Mouse (Mus musculus): Measurements from ENCODE around the gene Tekt2.
A peak's percentile ranks its signal among the peaks of the same experiment; 100 is the strongest.

The Tekt2 gene

DNA sequence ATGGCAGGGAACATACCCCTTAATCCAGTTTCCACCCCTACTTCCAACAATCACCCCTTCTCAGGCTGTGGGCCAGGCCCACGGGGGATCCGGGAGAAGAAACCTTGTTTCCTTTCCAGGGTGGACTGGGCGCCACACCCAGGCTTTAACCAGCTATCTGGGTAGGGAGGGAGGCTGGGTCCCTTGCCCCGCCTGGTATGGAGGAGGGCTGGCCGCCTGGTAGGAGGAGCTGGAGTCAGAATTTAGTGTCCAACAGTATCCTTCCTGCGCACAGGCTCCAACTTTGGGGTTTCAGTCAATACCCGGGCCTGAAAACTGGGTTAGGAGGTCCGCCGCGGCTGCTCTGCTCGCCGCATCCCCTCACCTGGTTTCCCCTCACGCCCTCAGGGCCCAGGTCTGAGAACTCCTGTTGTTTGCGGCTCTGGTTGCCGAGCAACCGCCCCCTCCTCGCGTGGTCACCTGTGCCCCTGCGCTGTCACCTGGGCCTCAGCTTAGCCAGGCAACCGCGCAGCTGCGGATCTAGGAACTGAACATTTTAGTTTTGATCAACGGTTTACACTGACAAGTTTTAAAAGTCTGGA, at the start of gene Tekt2:
Gene Tekt2 (minus strand): TSS at position 408 of the 581 bp plus-strand sequence.
- DNase-seq, result peak; percentile 46 to 55

GRCm38 (mm10) chr4:126371497-126371896, 46.0 kb upstream of the Tekt2 start:
- DNase-seq, result peak; percentile 7 to 38

- no peak for DNase-seq
Measured at GRCm38 (mm10) chr4:126360069-126360468, 34.6 kb upstream of the Tekt2 start.

- no peak for DNase-seq
Measured at GRCm38 (mm10) chr4:126343451-126343850, 18.0 kb upstream of the Tekt2 start.

DNA sequence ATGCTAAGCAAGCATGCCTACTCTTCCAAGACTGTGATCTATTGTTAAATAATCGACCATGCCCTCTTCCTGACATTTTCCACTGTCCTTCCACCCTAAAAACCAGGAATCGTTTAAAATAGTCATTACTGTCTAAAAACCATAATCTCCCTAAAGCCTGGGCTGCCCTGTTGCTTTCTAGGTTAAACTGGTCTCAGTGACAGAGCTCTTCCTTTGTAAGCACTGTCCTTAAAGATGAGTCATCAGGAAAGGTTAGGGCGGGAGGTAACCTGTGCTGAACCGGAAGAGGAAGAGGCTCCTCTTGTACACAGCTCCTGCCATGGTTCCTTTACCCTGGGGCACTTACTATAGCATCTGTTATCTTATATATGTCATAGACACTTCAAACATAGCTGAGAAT, 14.0 kb upstream of the Tekt2 start:
- no peak for DNase-seq

DNA sequence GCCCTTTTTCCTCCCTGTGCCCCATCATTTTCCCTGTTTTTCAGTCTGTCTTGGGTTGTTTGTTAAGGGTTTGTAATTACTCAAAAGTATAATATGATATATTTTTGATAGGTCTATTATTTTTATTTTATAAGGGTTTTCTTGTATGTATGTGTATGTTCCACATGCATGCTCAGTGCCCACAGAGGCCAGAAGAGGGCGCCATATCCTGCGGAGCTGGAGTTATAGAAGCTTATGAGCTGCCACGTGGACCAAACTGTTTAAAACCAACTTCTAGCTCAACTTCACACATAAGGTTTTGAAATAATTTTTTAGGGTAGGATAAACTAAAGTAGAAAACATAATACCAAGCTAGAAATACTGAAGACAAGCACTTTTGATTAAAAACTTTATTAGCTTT, 6.9 kb upstream of the Tekt2 start:
- DNase-seq, result no peak

- no peak for DNase-seq
Measured at GRCm38 (mm10) chr4:126331751-126332150, 6.3 kb upstream of the Tekt2 start.

DNA sequence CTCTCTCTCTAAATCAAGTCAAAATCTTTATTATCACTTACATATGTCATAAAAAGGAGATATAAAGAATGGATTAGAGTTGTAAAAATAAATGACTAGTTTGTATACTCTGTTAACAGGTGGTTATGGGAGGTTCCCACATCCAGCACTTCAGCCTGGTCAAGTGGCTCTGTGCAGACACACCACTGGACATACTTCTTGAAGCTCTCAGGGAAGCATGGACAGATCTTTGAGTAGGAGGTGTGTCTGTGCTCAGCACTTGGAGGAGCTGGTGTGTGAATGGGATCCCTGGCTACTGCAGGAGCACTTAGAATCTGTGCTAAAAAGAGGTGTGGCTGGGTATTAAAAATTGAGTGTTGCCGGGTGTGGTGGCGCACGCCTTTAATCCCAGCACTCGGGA, 4.8 kb upstream of the Tekt2 start:
- DNase-seq, result no peak

GRCm38 (mm10) chr4:126326036-126326435, 548 bp upstream of the Tekt2 start:
- DNase-seq, result no peak

DNA sequence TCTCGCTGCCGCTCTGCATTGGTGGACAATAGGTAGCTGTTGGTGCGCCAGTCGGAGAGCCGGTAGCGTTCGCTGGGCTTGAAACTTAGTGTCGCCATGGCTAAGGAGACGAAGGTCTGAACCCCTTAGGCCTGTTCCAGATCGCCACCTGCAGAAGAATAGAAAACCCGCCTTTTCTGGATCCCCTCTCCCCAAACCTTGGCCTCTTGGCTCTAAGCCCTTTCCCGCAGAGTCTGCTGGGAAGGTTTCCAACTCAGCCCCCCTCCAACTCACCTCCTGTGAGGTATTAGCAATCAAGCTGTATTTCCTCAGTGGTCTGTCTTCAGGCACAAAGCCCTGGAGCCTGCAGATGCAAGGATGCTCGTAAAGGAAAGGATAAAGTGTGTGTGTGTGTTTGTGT, 627 bp downstream of the Tekt2 start:
- no peak for DNase-seq

- DNase-seq, result no peak
Measured at GRCm38 (mm10) chr4:126322646-126323045, 2.8 kb downstream of the Tekt2 start.

DNA sequence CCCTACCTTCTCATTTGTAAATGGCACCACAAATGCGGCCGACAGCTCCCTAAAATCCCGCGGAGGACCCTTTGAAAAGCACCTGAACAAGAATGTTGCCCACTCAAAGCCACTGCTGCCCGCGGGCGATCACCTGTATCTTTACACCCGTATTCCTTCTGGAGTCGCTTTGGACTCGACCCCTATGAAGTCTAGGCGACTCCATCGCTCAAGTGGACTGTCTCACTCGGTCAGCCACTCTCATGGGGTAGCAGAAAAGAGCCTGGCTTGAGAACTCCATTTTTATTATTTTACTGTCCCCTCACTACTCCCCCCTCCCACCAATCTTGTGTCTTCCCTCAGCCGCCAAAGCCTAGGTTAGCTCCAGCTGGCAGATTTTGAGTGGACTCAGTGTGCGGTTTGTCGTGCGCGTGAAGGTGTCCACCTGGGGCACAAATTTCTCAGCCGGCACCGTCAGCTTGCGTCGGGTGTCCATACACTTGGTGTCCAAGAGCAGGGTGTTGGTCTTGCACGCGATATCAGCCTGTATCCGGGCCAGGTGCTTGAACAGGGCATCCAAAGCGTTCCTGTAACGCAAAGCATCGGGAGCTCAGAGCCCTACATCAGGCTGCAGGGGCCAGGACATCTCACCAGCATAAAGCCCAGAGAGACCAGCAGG, 3.5 kb downstream of the Tekt2 start:
- DNase-seq, result no peak

DNA sequence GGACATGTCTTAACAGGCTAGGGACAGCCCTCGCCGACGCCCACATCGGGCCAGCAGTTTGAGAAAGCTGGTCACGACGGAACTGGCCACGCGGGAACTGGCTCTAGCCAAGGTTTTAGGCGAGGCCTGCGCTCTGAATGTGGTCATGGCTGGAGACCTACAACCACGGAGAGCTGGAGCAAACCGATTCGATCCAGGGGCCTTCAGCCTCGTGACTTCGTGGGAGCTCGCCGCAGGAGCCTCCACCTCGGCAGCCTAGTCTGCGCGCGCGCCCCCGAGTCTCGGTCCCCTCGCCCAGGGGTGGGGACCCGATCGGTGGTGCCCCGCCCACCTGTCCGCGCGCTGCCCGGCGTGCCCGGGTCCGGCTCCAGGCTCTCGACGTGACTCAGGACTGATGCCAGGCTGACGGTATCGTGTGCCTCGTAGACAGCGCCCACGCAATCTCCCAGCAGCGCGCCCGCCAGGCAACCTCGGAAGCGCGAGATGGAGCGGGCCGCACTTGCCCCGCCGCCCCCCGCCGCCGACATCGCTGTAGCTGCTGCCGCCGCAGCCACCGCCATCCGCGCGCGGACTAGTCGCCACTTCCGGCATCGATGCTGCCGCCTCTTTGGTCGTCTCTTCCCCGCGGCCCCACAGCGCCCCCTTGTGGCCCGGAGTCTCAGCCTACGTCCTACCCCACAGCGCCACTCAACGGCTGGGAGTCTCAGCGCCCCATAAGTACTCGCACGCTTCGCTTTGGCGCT, 4.2 kb downstream of the Tekt2 start, which contains the start of gene Adprhl2:
Gene Adprhl2 (minus strand): TSS at position 593 of the 743 bp plus-strand sequence.
- peak; percentile 96 to 98 for DNase-seq

DNA sequence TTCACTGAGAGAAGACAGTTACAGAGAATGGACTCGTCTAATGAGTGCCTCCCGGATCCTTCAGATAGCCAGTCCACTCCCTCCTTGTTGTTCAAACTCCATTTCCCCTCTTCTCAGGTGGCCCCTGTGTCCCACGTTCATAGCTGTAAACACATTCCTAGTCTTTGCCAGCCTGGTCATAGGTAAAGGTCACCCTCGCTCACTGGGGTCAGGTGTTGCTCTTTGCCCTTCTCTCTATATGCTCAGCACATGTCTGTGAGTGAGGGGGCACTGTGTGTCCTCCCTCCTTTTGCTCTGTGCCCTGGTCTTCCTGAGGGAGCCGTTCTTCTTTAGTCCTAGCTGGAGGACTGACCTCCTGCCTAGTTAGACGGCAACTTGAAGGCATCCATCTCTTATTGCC, 5.7 kb downstream of the Tekt2 start:
- DNase-seq, result no peak

GRCm38 (mm10) chr4:126316443-126317040, 8.9 kb downstream of the Tekt2 start:
- DNase-seq, result no peak

- DNase-seq, result peak in 1 of 2 experiments; percentile 41
Measured at GRCm38 (mm10) chr4:126315931-126316330, 9.6 kb downstream of the Tekt2 start.

- DNase-seq, result no peak
Measured at GRCm38 (mm10) chr4:126314393-126314792, 11.1 kb downstream of the Tekt2 start.

GRCm38 (mm10) chr4:126313202-126313601, 12.3 kb downstream of the Tekt2 start:
- no peak for DNase-seq

- DNase-seq, result no peak
Measured at GRCm38 (mm10) chr4:126311566-126312200, 13.8 kb downstream of the Tekt2 start.

- DNase-seq, result no peak
Measured at GRCm38 (mm10) chr4:126310344-126310743, 15.1 kb downstream of the Tekt2 start.

GRCm38 (mm10) chr4:126309922-126310309, 15.6 kb downstream of the Tekt2 start:
- peak; percentile 79 to 86 for DNase-seq

- no peak for DNase-seq
Measured at GRCm38 (mm10) chr4:126309211-126309921, 16.1 kb downstream of the Tekt2 start.

Data from lung, adult 18-20 months (tissue).